Mouse (Mus musculus): ENCODE measurements around the gene March8. TPM values are rescaled to one million over a fixed set of nuclear protein-coding genes. Genes with fewer than 3 reads are reported as not detected.
"Not testable (repeated sequence)": the region's sequence is repeated elsewhere in the genome, so short reads cannot be mapped to it uniquely, and the experiment has no call there.

The March8 gene
- total and polyA plus RNA-seq, 2 experiments from 2014 or later: 38.2 to 90.9 TPM

GRCm38 (mm10) chr6:116351534-116351933 lies 13.7 kb downstream of the March8 start:
- Histone ChIP-seq H3K4me1 (ENCODE audit: insufficient read depth, low read length) (no peaks in the 10 kb centered on the region), H3K4me3 (ENCODE audit: low read depth, low read length) (no peak overlapping the region), H3K27ac (ENCODE audit: low read depth, low read length) (no peak overlapping the region), H3K9me3 (ENCODE audit: low read length) (no peaks in the 10 kb centered on the region), H3K27me3 (ENCODE audit: insufficient read depth, low read length) (no peaks in the 10 kb centered on the region), H3K36me3 (ENCODE audit: insufficient read depth, low read length) (no peaks in the 10 kb centered on the region), H3K9ac (replicated peaks; ENCODE audit: low read length, poor library complexity, severe bottlenecking) (no peak overlapping the region), H3K4me2 (ENCODE audit: low read depth, low read length, poor library complexity, severe bottlenecking) (no peak overlapping the region)
- ATAC-seq (ENCODE audit: low FRiP score) (no peak), DNase-seq (ENCODE audit: low spot score) (no peak)
- WGBS: 79% methylated on average over 4 of the region's 4 CpGs
- no peak for TF ChIP-seq CTCF (IDR thresholded peaks at IDR 0.05)

- H3K4me2 ChIP-seq (ENCODE audit: low read depth, low read length, poor library complexity, severe bottlenecking): no peak overlapping the region
- no peak for ATAC-seq (ENCODE audit: low FRiP score)
Observed at GRCm38 (mm10) chr6:116353428-116353827, 15.6 kb downstream of the March8 start.

GRCm38 (mm10) chr6:116356311-116356947 lies 18.6 kb downstream of the March8 start:
- not testable (repeated sequence) for H3K9ac ChIP-seq (replicated peaks; ENCODE audit: low read length, poor library complexity, severe bottlenecking); H3K4me2 ChIP-seq (ENCODE audit: low read depth, low read length, poor library complexity, severe bottlenecking); H3K27ac ChIP-seq (ENCODE audit: low read depth, low read length); DNase-seq (ENCODE audit: low spot score); ATAC-seq (ENCODE audit: low FRiP score); H3K36me3 ChIP-seq (ENCODE audit: insufficient read depth, low read length); H3K4me3 ChIP-seq (ENCODE audit: low read depth, low read length); H3K27me3 ChIP-seq (ENCODE audit: insufficient read depth, low read length); H3K4me1 ChIP-seq (ENCODE audit: insufficient read depth, low read length); H3K9me3 ChIP-seq (ENCODE audit: low read length)
- 78% methylated on average over 8 of the region's 8 CpGs for WGBS

More at GRCm38 (mm10) chr6:116353428-116353827, 15.6 kb downstream of the March8 start:
- Histone ChIP-seq H3K27me3 (ENCODE audit: insufficient read depth, low read length) (no peaks in the 10 kb centered on the region), H3K4me3 (ENCODE audit: low read depth, low read length) (no peak overlapping the region), H3K9me3 (ENCODE audit: low read length) (no peaks in the 10 kb centered on the region), H3K36me3 (ENCODE audit: insufficient read depth, low read length) (no peaks in the 10 kb centered on the region), H3K9ac (replicated peaks; ENCODE audit: low read length, poor library complexity, severe bottlenecking) (no peak overlapping the region), H3K4me1 (ENCODE audit: insufficient read depth, low read length) (no peaks in the 10 kb centered on the region), H3K27ac (ENCODE audit: low read depth, low read length) (no peak overlapping the region)
- 100% methylated on average over 1 of the region's 1 CpGs for WGBS
- TF ChIP-seq CTCF (IDR thresholded peaks at IDR 0.05): no peak
- DNase-seq (ENCODE audit: low spot score): no peak

- Histone ChIP-seq H3K27me3 (ENCODE audit: insufficient read depth, low read length) (no peaks in the 10 kb centered on the region), H3K27ac (ENCODE audit: low read depth, low read length) (no peak overlapping the region), H3K9me3 (ENCODE audit: low read length) (no peaks in the 10 kb centered on the region), H3K9ac (replicated peaks; ENCODE audit: low read length, poor library complexity, severe bottlenecking) (no peak overlapping the region), H3K4me3 (ENCODE audit: low read depth, low read length) (no peak overlapping the region), H3K4me1 (ENCODE audit: insufficient read depth, low read length) (no peaks in the 10 kb centered on the region), H3K4me2 (ENCODE audit: low read depth, low read length, poor library complexity, severe bottlenecking) (no peak overlapping the region), H3K36me3 (ENCODE audit: insufficient read depth, low read length) (no peaks in the 10 kb centered on the region)
- WGBS: 68% methylated on average over 4 of the region's 4 CpGs
- ATAC-seq (ENCODE audit: low FRiP score) (no peak), DNase-seq (ENCODE audit: low spot score) (peak; percentile 21)
- TF ChIP-seq CTCF (IDR thresholded peaks at IDR 0.05): no peak
Observed at GRCm38 (mm10) chr6:116356948-116357325, 19.1 kb downstream of the March8 start.

GRCm38 (mm10) chr6:116358056-116358455 lies 20.2 kb downstream of the March8 start:
- no peak for TF ChIP-seq CTCF (IDR thresholded peaks at IDR 0.05)
- ATAC-seq (ENCODE audit: low FRiP score) (no peak), DNase-seq (ENCODE audit: low spot score) (no peak)
- Histone ChIP-seq H3K36me3 (ENCODE audit: insufficient read depth, low read length) (no peaks in the 10 kb centered on the region), H3K27ac (ENCODE audit: low read depth, low read length) (no peak overlapping the region), H3K4me3 (ENCODE audit: low read depth, low read length) (no peak overlapping the region), H3K4me1 (ENCODE audit: insufficient read depth, low read length) (no peaks in the 10 kb centered on the region), H3K27me3 (ENCODE audit: insufficient read depth, low read length) (no peaks in the 10 kb centered on the region), H3K9ac (replicated peaks; ENCODE audit: low read length, poor library complexity, severe bottlenecking) (no peak overlapping the region), H3K9me3 (ENCODE audit: low read length) (no peaks in the 10 kb centered on the region), H3K4me2 (ENCODE audit: low read depth, low read length, poor library complexity, severe bottlenecking) (no peak overlapping the region)
- WGBS: 76% methylated on average over 8 of the region's 8 CpGs

- DNase-seq (ENCODE audit: low spot score) (no peak), ATAC-seq (ENCODE audit: low FRiP score) (no peak)
- Histone ChIP-seq H3K4me2 (ENCODE audit: low read depth, low read length, poor library complexity, severe bottlenecking) (no peak overlapping the region), H3K9ac (replicated peaks; ENCODE audit: low read length, poor library complexity, severe bottlenecking) (no peak overlapping the region), H3K27me3 (ENCODE audit: insufficient read depth, low read length) (no peaks in the 10 kb centered on the region), H3K36me3 (ENCODE audit: insufficient read depth, low read length) (no peaks in the 10 kb centered on the region), H3K9me3 (ENCODE audit: low read length) (no peaks in the 10 kb centered on the region), H3K4me1 (ENCODE audit: insufficient read depth, low read length) (no peaks in the 10 kb centered on the region), H3K27ac (ENCODE audit: low read depth, low read length) (no peak overlapping the region), H3K4me3 (ENCODE audit: low read depth, low read length) (no peak overlapping the region)
- WGBS: 74% methylated on average over 3 of the region's 3 CpGs
- no peak for TF ChIP-seq CTCF (IDR thresholded peaks at IDR 0.05)
Observed at GRCm38 (mm10) chr6:116359256-116359655, 21.4 kb downstream of the March8 start.

Data from midbrain, postnatal 0 days (tissue).